Mouse (Mus musculus) layer of hippocampus, adult 8-10 months (tissue): Measurements from ENCODE around the gene Prdm10. TPM values are rescaled to one million over a fixed set of nuclear protein-coding genes. Genes with fewer than 3 reads are reported as not detected.

Experiments
- DNase-seq, 2 experiments: peaks; one replicate each; pipeline ENCODE4 v3.0.0; 2022; ENCODE audit warnings: low spot score in 2 of 2
- total RNA-seq, 4 experiments: library from RNA; stranded (reverse); gene quantifications; 2 replicates each; pipeline ENCODE4 v1.2.4; 2022

Gene Prdm10
- 10 to 100 TPM; 18.4 to 23.5 (median 20.3) TPM for total RNA-seq

DNA sequence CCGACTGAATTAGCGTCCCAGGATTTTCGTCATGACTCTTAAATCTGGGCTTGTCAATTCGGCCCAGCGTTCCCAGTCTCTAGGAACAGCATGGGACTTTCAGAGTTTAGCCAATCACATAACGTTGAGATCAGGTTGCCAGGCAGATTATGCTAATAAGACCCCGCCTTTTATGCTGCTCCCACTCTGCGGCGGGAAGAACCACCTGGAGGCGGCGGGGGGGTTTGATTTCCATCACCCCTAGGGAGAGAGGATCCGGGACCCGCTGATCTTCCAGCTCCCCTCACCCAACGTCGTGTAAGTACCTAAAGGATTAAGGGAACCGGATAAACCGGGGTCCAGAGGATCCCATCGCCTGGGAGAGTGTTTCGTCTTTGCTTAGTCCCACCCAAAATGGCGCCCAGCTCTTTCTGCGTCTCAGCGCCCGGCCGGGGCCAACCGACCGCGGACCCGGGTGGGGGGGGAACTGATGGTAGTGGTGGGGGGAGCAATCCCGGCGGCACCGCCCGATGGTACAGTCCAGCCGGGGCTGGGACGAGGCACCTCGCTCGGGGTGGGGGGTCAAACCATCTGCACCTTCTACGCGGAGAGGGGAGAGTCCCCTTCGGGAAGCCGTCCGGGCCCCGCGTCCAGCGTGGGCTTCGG lies at the start of gene Prdm10:
TSS of gene Prdm10 (plus strand) at position 173 of the 645 bp plus-strand sequence.
- peak; percentile 96 to 97 for DNase-seq

DNA sequence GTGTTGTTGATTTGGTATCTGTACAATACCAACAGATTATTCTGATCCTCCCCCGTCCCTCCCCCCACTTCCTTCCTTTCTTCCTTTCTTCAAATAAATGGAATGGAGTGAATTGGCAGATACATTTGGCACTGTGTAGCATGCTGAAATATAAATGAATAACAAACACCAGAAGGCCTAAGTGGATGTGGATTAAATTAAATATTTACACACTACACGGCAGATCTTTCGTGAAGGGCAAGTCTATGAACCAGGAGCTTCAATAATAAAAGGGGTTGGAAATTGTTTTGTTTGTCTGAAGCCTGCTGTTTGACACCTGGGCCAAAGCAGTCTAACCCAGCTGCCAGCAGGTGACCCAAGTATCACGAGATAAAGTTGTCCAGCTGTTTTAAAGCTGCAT lies 45.3 kb upstream of the Prdm10 start:
- DNase-seq: no peak

DNA sequence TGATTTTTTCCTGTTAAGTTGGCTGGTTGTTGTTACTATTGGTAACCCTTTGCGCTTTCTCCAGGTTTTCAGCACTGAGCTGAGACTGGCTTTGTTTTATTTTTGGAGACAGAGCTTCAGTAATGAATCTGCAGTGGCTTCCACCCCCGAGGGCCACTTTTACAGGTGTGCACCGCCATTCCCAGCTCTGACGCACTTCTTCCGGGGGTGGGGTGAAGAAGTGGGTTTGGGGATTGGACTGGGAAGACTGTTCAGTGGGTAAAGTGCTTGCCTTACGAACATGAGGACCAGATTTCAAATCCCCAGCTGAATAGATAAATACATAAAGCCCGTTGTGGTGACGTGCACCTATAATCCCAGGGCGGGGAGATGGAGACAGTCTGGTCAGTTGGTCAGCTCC lies 44.8 kb upstream of the Prdm10 start:
- no peak for DNase-seq

DNA sequence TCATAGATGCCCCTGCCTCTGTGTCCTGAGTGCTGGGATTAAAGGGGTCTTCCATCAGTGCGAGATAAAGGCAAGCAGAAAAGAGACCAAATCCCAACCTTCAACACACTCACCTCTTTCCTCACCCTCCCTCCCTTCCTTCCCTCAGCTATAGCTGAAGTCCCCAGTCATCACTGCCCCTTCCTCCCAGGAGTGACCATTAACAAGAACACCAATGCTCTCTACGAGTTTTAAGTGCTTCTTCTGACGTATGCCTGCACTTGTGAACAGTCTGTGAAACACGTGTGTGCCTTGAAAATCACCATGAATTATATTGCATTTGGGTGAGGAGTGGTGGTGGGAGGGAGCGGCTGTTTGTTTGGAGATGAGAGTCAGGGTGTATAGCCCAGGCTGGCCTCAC lies 44.3 kb upstream of the Prdm10 start:
- no peak for DNase-seq

DNA sequence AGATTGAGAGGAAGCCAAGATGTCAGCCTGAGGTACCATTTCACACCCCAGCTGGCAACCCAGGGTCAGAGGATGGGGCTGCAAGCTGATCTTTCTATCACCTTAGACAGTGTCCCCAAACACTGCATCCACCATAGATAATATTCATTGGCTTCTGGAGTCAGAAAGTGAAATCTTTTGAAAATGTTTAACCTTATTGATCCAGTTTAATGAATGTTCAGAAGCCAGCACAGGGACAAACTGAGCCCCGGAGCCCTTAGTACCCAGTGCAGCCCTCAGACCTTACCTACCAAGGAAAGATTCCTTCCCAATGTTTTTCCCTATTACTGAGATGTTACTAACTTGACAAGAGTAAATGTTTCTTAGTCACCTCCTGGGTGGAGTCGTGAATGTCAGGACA lies 41.8 kb upstream of the Prdm10 start:
- DNase-seq: no peak

DNA sequence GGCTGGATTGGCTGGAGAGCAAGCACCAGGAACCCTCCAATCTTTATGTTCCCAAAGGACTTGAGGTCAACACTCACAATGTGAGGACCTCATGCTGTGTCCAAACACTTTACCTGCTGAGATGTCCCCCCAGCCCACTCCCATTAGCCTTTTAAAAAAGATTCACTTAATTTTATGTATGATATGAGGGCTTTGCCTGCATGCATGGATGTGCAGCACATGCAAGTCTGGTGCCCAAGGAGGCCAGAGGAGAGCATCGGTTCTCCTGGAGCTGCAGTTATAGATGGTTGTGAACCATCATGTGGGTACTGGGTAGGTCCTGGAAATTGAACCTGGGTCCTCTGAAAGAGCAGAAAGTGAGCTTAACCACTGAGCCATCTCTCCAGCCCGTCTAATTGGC lies 40.8 kb upstream of the Prdm10 start:
- DNase-seq: no peak

DNA sequence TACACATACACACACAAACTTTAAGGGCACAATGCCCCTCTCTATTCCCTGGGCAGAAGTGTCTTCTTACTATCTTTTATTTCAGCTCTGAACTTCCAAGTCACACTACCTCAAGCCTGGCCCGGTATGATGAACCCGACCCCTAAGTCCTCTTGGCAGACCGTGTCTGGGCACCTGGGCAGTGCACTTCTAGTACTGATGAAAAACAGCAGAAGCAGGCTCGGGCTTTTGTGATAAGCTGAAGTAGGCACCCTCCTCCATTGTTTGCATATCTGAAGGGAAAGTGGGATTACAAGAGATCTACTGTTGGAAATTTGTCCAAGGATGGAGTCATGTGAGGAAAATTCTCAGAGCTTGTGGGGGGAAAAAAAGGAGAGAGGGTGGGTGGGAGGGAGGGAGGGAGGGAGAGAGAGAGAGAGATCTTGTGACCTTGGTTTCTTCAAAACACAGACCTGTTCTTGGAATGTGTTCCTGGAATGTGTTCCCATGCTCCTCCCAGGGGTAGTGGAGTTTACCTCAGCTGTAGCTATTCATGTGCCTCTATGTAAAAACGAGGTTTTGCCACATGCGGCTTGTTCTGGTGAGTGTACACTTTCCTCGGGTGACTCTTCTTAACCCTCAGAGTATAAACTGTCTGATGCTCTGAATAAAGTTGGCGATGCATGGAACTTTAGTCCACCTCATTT lies 39.7 kb upstream of the Prdm10 start:
- no peak for DNase-seq

DNA sequence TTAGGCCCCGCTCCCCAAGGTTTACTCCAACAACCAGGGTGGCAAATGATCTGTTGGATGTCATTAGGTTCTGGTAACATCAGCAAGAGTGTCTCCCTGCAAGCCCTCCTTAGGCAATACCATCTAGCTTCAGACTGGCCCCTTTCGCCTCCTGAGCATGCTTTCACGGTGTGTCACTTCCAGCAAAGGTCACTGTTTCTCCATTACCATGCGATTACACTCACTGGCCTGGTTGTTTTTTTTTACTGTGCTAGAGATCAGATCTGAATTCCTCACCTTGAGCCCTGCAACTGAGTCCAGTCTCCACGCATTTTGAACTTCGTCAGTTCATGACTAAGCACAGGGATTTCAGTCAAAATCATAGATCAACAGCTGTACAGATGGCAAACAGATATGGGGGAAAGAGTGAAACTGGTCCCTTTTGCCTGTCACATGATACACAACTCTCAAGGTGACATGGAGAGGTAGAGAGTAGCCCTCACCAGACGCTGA lies 39.1 kb upstream of the Prdm10 start:
- no peak for DNase-seq

DNA sequence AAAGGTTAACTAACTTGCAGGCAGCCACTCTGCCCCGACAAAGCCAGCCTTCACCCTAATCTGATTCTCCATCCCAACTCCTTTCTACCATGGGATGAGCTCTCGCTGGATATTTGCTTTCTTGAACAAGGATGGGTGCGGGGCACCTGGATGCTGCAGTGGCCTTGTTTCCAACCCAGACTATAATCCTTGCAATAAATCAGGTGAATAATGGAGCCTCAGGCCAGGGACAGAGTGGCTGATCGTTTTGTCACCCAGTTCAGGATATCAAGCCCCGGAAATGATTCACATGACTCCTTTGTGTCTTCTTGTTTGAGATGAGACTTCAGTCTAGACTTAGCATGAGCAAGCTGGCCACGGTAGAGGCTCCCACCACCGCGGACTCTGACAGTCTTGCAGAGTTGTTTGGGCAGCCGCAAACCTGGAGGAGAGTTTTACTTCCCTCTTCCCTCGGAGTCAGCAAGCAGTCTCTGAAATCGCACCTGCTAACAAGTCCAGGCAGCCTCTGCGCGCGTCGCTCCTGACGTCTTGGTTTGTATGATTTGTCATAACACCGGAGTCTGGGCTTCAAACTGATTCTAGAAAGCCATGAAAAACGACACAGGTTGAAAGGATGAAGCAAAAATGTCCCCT lies 36.9 kb upstream of the Prdm10 start:
- DNase-seq: no peak

DNA sequence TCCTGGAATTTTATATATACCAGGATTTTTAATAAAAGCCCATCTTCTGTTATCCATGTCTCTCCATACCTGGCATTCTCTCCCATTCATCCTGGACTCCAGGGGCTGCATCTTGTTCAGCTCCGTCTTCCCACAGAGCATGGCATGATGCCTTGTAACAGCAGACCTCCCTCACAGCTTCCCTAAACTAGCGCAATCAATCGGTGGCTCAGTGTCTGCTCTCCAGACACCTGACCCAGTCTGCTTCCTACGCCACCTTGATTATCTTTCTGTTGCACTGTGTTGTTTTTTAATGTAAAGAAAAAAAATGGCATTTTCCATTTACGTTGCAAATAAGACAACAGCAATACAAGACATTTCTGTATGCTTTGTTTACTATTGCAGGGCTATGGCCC lies 36.4 kb upstream of the Prdm10 start:
- no peak for DNase-seq

DNA sequence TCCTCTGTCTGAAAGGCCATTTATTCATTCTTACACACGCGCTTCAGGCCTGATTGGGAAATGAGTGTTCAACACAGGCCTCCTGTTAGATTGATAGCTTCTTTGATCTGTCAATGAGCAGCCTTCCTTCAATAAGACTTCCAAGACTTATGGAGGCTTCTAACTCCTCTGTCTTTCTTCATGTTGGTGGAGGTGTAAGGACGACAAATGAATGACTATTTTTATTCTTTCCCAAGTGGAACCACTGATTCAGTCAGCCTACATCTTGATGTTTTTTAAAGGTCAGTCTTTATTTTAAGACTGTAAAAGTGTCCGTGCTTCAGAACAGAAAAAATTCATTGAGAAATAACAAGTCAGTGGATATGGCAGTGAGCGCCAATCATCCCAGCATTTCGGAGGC lies 35.3 kb upstream of the Prdm10 start:
- no peak for DNase-seq

DNA sequence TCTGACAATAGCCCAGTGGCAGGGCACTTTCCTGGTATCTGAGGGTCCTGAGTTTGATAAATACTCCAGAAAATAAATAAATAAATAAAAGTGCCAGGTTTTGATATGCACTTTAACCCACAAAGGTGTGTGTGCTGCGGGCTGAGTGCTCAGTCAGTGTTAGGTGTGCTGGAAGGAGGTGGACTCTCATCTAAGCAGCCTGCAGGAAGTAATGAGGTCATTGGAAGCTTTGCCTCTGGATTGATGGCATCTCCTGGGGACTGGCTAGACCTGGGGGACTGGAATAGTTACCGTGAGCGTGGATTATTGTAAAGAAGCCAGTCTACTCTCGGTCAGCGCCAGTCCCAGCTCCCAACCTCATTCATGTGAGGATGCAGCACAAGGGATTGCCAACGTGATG lies 33.9 kb upstream of the Prdm10 start:
- no peak for DNase-seq

DNA sequence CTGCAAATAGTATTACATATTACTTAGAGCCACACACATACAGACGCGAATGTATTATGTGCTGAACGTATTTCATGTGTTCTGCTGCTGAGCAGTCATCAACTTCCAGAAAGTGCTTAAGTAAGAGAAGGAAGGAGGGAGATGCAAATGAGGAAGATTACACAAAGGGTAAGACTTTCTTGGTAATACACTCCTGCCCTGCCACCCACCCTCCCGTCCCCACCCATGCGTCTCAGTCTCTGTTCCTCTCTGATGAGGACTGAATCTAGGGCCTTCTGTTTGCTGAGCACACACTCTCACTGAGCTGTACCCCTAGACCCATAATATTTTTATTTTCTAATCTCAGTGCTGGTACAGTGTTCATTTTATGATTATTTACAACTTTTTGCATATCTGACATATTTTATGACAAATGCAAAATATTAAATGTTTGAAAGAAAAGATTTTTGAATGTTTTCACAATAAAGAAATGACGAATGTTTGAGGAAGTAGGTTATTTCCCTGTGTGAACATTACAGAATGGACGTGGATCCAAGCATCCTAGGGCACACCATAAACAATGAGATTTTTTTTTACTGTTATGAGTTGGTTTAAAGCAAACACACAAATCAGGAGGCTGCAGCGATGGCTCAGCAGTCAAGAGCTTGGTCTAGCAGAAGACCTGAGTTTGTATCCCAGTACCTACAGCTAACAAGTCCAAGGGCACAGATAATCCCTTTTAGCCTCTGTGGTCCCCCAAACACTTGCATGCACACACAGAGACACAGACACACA lies 32.7 kb upstream of the Prdm10 start:
- DNase-seq: no peak

DNA sequence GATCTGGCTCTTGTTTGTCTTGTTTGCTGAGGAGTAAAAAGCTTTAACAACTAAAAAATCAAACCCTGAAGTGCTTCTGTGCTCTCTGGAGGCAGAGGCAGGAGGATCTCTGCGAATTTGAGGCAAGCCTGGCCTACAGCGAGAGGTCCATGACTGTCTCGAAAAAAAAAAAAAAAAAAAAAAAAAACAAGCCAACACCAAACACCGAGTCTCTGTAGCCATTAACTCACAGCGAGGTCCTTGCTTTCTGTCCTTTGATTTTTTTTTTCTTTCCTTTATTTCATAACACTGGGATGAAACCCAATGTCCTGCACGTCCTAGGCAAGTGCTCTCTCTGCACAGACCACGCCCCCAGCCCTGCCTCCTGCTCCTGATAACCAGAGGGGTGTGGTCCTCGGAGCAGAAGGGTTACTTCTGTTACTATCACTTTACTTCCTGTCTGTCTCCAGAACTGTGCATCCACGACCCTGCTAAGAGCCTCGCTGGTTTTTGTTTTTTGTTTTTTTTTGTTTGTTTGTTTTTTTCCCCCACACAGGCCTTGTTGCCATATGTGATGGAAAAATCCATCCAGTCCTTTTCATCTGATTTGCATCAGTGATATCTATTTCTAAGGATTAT lies 28.0 kb upstream of the Prdm10 start:
- DNase-seq: no peak

DNA sequence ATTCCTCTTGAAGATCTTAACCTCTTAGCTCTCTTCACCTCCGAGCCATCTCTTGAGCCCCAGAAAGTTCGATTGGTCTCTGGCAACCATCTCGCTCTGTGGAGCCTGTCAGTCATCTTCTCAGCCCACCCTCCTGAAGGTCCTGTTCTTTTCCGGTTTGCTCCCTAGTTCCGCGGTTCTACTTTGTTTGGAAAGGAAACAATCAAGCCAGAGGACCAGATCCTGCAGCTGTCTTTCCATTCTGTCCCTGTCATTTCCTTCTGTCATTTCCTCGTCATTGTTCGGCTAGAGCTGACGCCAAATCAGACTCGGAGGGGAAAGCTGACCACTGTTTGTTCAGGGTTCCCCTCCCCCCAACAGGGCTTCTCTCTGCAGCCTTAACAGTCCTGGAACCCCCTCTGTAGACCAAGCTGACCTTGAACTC lies 27.0 kb upstream of the Prdm10 start:
- DNase-seq: no peak

DNA sequence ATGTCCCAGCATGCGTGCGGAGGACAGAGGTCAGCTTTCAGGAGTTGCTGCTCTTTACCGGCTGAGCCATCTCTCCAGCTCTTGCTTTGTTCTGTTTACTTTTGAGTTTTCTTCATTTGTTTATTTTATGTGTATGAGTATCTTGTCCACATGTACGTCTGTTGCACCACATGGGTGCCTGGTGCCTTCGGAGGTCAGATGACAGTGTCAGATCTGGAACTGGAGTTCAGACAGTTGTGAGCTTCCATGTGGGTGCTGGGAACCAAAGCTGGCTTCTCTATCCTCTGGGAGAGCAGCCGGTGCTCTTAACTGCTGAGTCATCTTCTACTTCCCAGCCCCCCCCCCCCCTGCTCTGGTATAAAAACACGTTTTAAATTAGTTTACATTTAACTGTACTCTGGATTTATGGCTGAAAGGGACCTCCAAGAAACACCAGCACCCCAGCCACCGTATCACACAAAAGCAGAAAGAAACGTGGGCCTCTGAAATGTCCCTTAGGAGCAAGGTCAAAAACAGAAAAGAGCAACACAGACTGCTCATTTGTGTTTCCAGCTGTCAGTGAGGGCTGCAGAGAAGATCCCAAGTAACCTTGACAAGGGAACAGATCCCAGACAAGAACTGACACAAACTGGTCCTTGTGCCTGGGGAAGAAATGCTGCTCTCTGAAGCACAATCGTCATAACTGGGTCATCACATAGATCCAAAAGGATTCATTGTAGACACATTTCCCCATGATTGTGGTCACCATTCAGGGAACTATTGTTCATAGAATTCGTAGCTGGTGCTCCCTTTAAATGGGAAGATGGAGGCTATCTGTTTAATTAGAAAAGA lies 26.3 kb upstream of the Prdm10 start:
- DNase-seq: no peak

DNA sequence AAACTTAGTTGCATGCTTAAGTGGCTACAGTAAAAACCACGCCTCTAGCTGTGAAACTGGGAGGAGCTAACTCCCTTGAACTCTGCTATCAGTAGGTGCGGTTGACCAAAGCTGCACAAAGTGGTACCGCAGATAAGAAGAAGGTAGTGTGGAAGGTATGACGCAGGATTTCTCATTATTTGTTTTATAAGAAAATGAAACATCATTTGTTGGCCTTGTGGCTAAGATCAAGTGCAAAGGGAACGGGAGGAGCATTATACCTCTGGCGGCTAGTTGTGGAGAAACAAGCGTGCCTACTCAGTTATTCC lies 25.7 kb upstream of the Prdm10 start:
- no peak for DNase-seq

DNA sequence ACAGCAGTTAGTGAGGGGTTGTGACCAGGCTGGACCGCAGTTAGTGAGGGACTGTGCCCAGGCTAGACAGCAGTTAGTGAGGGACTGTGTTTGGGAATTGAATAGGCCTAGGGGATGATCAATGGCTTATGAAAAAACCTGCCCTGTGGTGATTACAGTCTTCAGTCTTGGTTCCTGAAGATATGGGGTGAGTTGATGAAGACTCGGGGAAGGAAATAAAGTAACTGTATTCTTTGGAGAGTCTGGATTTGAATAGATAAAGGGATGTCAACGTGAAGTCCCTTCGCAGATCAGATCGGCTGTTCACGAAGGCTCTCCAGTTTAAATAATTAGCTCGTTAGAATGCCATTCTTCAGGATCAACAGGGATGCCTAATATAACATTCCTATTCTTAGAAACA lies 24.4 kb upstream of the Prdm10 start:
- no peak for DNase-seq

DNA sequence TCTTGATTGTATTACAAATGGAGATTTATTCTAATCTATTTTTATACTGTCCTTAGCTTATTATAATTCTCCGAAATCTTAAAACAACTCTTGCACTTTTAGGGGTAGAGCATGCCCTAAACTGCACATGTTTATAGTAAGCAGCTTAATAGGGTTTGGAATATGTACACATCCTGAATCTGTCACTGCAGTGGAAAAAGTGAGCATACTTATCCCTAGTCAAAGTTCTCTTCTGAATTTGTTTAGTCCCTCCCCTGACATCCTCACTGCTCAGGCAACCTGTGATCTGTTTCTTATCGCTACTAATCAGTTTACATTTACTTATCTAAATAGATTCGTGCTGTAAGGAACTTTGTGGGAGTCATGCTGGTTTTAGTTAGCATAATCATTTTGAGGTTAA lies 22.1 kb upstream of the Prdm10 start:
- DNase-seq: no peak

DNA sequence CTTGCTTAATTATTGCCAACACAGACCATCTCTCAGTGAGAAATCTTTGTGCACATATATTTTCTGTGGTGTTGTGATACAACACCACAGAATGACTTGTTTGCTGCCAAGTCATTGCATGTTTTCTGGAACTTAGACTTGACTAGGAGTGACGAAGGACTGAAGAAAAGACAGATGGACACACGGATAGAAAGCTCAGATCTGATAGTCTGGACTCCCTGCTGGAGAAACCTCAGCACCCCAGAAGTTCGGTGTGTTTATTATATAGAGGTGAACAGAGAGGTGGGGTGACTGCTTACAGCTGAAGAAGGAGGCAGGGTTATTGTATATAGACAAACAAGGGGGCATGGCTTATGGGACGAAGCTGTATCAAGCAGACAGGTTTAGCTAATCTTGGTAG lies 20.1 kb upstream of the Prdm10 start:
- no peak for DNase-seq
